Comparison of ENCODE assay signal across 35 mouse cellular contexts in genomic region chr9:27661431-27662300, GRCm38 (mm10).
"Had no signal": no experiment of that assay in that cellular context is flagged by ENCODE, and none has a peak within 500 bp of the region (broad histone marks: within the 10 kb centered on the region; RNA-seq: fewer than 3 reads in every experiment).

No protein-coding gene starts in this region.

- ATAC-seq: hindbrain, embryonic 16.5 days; hindbrain, postnatal 0 days; inflammation-experienced regulatory T-cells, adult 6 months; intestine, embryonic 15.5 days; intestine, embryonic 16.5 days; intestine, postnatal 0 days had no signal

- H3K9me3 ChIP-seq: heart, embryonic 10.5 days; heart, embryonic 12.5 days; heart, embryonic 13.5 days; heart, embryonic 15.5 days; hindbrain, embryonic 10.5 days; hindbrain, embryonic 12.5 days; hindbrain, embryonic 13.5 days; hindbrain, embryonic 15.5 days; intestine, embryonic 15.5 days; kidney, embryonic 15.5 days had no signal

- DNase-seq: heart, postnatal 10 days; heart, postnatal 14 days; heart, postnatal 36 days; heart, postnatal 4 days; kidney, adult 11 months; kidney, adult 18-20 months; kidney, adult 2 months; kidney, adult 8-10 months; kidney, adult 9 months; kidney, postnatal 10 days; kidney, postnatal 14 days; kidney, postnatal 25 days; kidney, postnatal 36 days; kidney, postnatal 4 days; layer of hippocampus, adult 9-11 months; layer of hippocampus, postnatal 36 days had no signal

- H3K4me2 ChIP-seq: heart, embryonic 12.5 days; heart, embryonic 13.5 days; heart, embryonic 15.5 days; hindbrain, embryonic 12.5 days; hindbrain, embryonic 13.5 days; hindbrain, embryonic 14.5 days; hindbrain, embryonic 15.5 days; intestine, embryonic 15.5 days; kidney, embryonic 15.5 days had no signal

- H3K4me3 ChIP-seq: heart, embryonic 10.5 days; heart, embryonic 12.5 days; heart, embryonic 13.5 days; heart, embryonic 15.5 days; hindbrain, embryonic 10.5 days; hindbrain, embryonic 12.5 days; hindbrain, embryonic 13.5 days; hindbrain, embryonic 15.5 days; intestine, embryonic 15.5 days; kidney, embryonic 15.5 days; layer of hippocampus, adult 2 months; left cerebral cortex, adult 2 months had no signal

- H3K9ac ChIP-seq: heart, embryonic 12.5 days; heart, embryonic 13.5 days; heart, embryonic 15.5 days; hindbrain, embryonic 12.5 days; hindbrain, embryonic 13.5 days; hindbrain, embryonic 14.5 days; hindbrain, embryonic 15.5 days; intestine, embryonic 15.5 days; kidney, embryonic 15.5 days had no signal

- H3K4me1 ChIP-seq: heart, embryonic 10.5 days; intestine, embryonic 15.5 days; kidney, embryonic 15.5 days had no signal

- H3K36me3 ChIP-seq: heart, embryonic 10.5 days; heart, embryonic 12.5 days; heart, embryonic 13.5 days; heart, embryonic 15.5 days; hindbrain, embryonic 10.5 days; hindbrain, embryonic 12.5 days; hindbrain, embryonic 13.5 days; hindbrain, embryonic 15.5 days; intestine, embryonic 15.5 days; kidney, embryonic 15.5 days had no signal

- H3K27me3 ChIP-seq: heart, embryonic 12.5 days; heart, embryonic 13.5 days; heart, embryonic 15.5 days; hindbrain, embryonic 12.5 days; hindbrain, embryonic 13.5 days; hindbrain, embryonic 15.5 days; intestine, embryonic 15.5 days; kidney, embryonic 15.5 days had no signal

- H3K27ac ChIP-seq: heart, embryonic 10.5 days; heart, embryonic 13.5 days; heart, embryonic 15.5 days; hindbrain, embryonic 10.5 days; hindbrain, embryonic 12.5 days; hindbrain, embryonic 13.5 days; hindbrain, embryonic 14.5 days; hindbrain, embryonic 15.5 days; hindbrain, postnatal 0 days; intestine, embryonic 15.5 days; kidney, embryonic 15.5 days; kidney, postnatal 0 days; layer of hippocampus, adult 2 months; left cerebral cortex, adult 2 months had no signal
